Mouse (Mus musculus) adrenal gland, adult 2 months (tissue): ENCODE results near the gene Apoc1. TPM values are rescaled to one million over a fixed set of nuclear protein-coding genes. Genes with fewer than 3 reads are reported as not detected.
A peak's percentile ranks its signal among the peaks of the same experiment; 100 is the strongest.
"Not testable (repeated sequence)": the region's sequence is repeated elsewhere in the genome, so short reads cannot be mapped to it uniquely, and the experiment has no call there.

Experiments used
- DNase-seq: peaks from one replicate; pipeline ENCODE4 v3.0.0; 2021
- polyA plus RNA-seq: library from polyadenylated mRNA; depleted of rRNA; stranded (reverse); fragments of >200 nt; gene quantifications from 2 replicates; pipeline ENCODE4 v1.2.3, GENCODE M21; 2012
- total RNA-seq, 2 experiments: library from RNA; stranded (reverse); gene quantifications; 2 replicates each; pipeline ENCODE4 v1.2.3; 2021

Apoc1 gene
- total and polyA plus RNA-seq, 3 experiments, result 204 to 1,066 (median 212) TPM

- no peak for DNase-seq
Observed at GRCm38 (mm10) chr7:19705271-19705670, 12.8 kb upstream of the Apoc1 start.

DNA sequence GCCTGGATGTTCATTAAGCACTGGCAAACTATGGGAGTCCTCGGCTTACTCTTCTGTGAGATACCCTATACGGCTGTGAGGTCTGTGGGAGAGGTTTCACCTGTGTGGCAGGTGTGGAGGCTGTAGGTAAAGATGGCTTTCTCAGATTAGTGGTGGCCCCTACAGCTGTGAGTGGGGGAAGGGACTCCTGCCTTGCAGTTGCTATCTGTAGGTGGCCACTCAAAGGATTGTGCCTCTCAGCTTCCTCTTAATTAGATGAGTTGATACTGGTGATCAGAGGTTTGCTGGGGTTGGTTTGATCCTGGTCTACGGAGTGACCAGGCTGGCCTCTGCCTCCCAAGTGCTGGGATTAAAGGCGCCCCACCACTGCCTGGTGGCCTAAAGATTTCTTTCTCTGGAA is 12.0 kb upstream of the Apoc1 start:
- no peak for DNase-seq

DNA sequence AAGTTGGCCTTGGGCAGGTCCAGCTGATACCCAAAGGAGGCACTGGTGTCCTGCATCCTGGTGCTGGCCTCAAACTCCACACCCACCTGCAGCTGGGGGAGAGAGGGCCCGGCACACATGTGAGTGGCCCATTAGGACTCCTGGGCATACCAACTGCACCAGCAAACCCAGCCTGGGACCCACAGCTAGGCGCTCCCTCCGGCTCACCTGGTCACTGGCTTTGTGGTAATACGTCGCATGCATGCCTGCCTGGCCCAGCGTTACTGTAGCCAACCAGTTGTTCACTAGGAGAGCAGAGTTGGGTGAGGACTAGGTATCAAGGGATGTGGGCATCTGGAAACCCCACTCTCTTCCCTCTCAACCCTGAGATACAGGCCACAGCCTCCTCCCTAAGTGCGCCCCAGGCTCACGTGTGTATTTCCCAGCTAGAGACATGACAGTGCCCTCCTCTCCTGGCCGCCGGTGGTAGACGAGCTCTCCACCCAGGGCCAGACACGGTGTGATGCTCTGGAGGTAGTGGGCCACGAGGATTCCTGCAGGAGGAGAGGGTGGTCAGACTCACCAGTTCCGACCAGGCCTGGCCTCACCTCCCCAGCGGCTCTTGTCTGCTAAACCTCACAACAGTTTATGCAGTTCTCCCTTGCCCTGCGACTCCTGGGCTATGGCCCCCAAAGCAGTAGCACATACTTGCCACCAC is 10.5 kb upstream of the Apoc1 start:
- DNase-seq, result no peak

DNA sequence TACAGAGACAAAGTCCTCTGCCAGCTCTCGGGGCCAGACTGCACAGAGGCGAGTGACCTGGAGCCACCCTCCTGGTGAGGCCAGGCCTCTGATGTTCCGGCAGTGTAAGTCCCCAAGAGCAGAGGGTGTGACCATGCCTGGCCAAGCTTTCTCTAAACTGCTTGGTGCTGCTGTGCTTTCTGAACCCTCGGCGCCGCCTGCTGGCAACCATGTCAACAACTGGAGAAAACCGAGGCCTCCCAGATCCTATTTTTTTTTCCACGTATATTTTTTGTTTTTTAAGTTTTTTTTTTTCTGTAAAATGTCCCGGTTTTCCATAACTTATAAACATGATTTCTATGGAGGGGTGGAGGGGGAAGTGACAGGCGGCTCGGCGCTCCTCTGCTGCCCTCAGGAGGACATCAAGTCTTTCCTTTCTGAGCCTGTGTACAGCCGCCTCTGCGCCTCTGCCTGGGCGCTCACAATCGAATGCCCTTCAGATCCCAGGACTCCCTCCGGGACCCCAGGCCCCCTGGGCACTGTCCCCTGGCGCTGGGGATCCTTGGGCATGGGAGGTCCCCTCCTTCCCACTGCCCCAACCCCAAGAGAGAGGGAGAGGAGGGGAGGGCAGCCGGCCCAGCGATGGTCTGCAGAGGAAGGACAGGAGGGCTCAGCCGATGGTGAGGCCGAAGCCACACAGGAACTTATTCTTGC is 8.8 kb upstream of the Apoc1 start:
- peak; percentile 82 for DNase-seq

GRCm38 (mm10) chr7:19700299-19701068 is 8.0 kb upstream of the Apoc1 start:
- DNase-seq, result no peak

DNA sequence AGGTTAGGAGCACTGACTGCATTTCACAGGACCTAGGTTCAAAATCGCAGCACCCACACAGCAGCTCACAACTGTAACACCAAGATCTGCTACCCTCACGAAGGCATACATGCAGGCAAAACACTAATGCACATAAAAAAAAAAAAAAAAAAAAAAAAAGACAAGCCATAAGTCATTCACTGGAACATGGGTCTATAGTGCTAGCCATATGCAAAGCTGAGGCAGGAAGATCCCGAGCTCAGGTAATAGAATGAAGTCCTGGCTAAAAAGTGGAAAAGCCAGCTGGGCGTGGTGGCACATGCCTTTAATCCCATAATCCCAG is 7.3 kb upstream of the Apoc1 start:
- DNase-seq, result no peak

DNA sequence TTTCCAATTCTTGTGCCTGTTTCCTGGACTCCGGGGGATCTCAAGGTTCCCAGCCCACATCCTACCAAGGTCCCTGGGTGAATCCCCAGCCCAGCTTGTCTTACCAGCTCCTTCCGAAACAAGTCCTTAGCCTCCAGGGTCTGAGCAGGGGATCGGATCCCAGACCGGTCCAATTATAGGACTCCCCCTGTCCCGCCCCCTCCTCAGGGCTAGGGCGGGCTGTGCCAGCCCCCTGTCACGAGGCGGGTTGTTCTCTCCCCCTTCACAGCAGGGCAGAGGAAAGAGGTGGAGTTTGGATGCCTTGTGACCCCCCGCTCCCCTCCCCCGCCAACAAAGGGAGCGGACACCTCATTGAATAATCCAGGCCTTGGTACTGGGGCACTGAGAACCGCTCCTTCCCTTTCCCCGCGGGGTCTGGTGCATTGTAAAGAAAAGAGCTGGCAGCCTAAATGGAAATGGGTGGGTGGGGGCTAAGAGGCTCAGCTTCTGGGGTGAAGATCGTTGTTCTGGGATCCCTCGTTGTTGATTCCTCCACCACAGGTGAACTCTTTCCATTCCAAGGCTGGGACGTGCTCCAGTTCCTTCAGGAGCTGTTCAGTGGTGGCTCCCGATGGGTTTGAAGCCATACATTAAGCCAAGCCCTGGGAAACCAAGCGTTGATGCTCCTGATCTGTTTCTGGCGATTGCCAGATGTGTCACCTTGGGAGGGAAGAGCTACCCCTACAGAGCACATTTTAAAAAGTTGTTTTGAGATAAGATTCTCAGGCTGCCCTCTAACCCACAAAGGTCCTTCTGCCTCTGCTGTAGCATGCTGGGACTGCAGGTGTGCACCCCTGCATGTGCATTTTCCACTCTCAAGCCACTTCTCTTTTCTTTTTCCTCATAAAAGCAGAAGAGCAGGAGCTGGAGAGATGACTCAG is 6.7 kb upstream of the Apoc1 start, which contains the start of gene Apoe:
Gene Apoe (minus strand): TSS at position 282 of the 920 bp plus-strand sequence.
- peak; percentile 82 for DNase-seq

- no peak for DNase-seq
Observed at GRCm38 (mm10) chr7:19697949-19698906, 5.8 kb upstream of the Apoc1 start.

- no peak for DNase-seq
Observed at GRCm38 (mm10) chr7:19696336-19696873, 3.9 kb upstream of the Apoc1 start.

DNA sequence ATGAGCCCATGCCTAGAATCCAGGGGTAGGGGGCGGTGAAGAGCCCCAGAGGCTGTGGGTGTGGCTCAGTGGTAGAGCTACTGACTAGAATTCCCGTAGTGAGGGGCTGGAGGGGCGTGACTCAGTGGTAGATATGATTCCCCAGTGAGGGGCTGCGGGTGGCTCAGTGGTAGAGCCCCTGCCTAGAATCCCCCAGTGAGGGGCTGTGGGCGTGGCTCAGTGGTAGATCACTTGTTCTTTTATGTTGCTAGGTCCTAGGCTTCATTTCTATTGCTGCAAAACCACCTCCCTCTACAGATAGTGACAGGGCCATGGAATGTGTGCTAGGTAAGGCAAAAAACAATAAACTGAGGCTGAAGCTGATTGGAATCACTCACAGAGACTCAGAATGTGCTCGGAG is 3.4 kb upstream of the Apoc1 start:
- DNase-seq, result no peak

DNA sequence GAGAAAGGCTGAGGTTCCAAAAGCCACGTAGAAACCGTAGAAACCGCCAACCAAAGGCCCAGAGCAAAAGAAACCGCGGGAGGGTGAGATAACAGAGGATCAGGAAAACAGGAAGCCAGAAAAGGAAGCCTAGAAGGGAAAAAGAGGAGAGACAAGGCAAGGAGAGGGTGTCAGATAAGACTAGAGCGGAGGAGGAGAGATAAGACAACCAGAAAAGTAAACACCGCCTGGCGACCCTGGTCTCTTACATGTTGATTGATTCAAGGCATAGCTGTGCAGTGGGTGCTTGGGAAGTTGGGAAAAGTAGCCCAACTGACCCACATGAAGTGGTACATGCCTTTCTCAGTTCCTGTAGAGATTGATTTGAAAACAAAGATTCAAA is 2.7 kb upstream of the Apoc1 start:
- DNase-seq, result no peak

DNA sequence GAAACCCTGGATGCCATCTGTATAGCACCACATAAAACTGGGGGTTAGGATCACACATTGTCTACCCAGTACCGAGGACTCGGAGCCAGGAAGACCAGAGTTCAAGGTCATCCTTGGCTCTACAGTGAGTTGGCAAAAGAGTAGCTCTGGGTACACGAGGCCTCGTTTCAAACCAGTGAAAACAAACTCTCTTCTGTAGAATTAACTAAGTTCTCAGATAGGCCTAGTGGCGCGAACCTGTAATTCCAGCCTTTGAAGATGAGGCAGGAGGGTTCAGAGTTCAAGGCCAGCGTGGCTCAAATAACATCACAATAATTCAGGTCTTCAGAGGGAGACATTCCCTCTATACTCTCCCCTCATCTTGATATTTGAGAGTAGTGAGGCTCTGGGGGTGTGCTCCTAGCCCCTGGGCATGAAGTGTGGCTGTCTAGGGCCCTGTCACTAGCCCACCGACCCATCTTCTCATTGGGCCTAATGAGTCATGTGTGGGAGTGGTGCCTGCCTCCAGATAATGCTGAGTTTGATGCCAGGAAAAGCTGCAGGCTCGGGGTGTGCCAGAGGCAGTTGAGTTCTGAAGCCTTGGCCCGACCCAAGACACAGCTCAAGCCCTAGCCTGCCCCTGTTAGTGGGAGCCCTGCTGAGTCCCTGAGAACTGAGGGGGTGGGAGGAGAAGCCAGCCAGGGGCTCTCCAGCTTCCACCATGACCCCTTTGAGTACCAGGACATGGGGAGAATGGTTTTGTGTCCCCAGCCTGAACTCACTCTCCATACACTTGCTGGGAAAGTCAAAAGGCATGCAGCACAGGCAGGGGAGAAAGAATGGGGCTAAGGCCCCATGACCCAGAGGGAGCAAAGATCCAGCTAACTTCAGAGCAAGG is 2.1 kb upstream of the Apoc1 start:
- DNase-seq, result peak; percentile 58

- DNase-seq, result peak; percentile 85
Observed at GRCm38 (mm10) chr7:19693421-19693820, 961 bp upstream of the Apoc1 start.

- no peak for DNase-seq
Observed at GRCm38 (mm10) chr7:19691434-19691833, 1.0 kb downstream of the Apoc1 start.

DNA sequence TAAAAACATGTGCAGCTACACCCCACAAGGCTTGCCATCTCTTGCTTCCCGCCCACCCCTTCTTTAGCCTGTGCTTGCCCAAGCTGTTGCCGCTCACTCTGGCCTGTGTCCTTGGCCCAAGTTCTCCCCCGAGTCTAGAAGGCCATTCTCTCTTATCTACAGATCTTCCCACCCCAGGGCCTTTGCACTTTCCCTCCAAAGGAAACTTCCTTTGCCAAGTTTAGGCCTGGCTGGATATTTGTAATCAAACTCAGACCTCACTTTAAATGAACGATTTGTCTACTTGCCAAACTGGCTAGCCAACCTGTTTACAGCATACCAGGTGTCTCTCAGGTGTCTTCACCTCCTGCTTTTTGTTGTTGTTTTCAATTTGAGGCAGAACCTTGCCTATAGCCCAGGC is 1.6 kb downstream of the Apoc1 start:
- no peak for DNase-seq

GRCm38 (mm10) chr7:19688611-19689010 is 3.8 kb downstream of the Apoc1 start:
- DNase-seq, result no peak

GRCm38 (mm10) chr7:19688101-19688500 is 4.4 kb downstream of the Apoc1 start:
- no peak for DNase-seq

DNA sequence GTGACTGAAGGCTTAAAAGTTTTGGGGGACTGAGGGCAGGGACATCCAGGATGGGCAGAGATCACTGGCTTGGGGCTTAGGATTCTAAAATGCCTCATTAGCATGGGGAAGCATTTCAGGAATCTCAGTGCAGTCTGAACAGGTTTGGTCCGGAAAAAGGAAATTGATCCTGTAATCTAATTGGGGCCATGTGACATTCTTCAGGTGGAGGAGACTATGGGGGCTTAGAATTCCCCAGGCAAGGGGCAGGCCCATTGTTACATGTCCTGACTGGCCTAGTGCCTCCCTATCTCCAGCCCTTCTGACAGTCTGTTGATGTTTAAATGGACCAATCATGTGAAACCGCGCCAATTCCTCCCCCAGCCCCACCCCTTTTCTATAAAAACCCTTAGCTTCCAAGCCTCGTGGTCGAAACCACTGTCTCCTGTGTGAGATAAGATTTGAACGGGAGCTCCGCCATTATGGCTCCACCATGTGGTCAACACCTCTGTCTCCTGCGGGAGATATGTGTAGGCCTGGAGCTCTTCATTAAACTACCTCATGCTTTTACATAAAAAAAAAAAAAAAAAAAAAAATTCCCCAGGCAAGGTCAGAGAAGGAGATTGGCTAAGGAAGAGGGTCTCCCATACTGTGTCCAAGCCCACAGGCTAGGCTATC is 5.4 kb downstream of the Apoc1 start:
- not testable (repeated sequence) for DNase-seq

DNA sequence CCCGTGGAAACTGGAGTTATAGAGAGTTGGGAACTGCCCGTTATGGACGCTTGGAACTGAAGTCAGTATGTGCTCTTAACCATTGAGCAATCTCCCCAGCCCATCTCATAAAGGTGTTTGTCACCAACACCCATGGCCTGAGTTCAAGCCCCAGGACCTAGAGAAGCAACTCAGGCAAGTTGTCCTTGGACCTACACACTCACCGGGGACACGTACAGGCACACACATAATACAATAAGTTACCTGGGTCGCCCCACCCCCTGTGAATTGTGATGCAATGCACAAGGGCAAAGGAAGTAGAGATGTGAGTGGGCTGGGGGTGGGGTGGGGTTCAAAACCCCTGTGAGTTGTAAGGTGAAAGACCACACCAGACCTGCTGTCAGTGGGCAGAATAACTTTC is 5.9 kb downstream of the Apoc1 start:
- no peak for DNase-seq
